Mouse (Mus musculus): ENCODE data around the gene Rogdi. TPM values are rescaled to one million over a fixed set of nuclear protein-coding genes. Genes with fewer than 3 reads are reported as not detected.
A peak's percentile ranks its signal among the peaks of the same experiment; 100 is the strongest.

The Rogdi gene
- polyA plus RNA-seq, 1 experiment from 2014 or later, result 60.4 TPM

DNA sequence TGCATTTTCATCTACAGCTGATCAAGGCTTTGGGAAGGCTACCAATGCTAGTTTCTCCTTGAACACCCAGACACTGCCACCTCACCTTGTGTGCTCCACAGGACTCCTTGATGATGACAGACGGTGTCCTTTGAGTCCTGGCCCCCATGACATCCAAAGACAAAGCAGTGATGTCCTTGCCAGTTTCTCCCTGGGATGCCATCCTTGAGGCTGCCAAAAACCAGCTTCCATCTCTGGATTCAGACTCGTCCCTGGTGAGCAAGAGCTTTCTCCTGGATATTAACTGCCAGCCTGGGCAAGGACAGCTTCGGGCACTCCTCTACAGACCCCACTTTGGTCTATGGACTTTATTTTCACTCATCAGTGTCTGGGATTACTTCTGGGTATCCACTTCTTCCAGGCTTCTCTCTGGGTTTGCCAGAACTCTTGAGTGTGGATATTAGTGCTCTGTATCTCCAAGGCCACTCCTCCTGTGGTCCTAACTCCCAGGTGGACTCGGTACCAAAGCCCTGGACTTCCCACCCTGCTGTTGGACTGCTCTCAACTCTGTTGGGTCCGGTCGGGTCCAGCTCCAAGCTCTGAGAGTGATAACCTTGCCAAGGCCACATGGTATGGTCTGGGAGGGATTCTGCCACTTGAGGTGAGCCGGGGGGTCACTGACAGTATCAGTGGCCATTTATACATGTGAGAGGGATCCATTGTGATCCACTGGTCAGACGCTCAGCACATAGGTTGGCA lies 47.8 kb downstream of the Rogdi start:
- no peak for ATAC-seq
- Histone ChIP-seq H3K4me3 (ENCODE audit: low read depth, low read length) (no peak overlapping the region), H3K4me1 (ENCODE audit: insufficient read depth, low read depth, low read length) (peaks cover 5% of the 10 kb centered on the region; the same call in 1 of the 2 replicates), H3K36me3 (ENCODE audit: insufficient read depth, low read length) (no peaks in the 10 kb centered on the region), H3K9ac (replicated peaks; ENCODE audit: low read depth) (no peak overlapping the region), H3K27me3 (replicated peaks; ENCODE audit: insufficient read depth, low read length) (no peaks in the 10 kb centered on the region), H3K4me2 (replicated peaks; ENCODE audit: low read depth, low read length) (peak overlapping the region; percentile 85; the same call in 1 of the 2 replicates), H3K9me3 (ENCODE audit: low read length) (no peaks in the 10 kb centered on the region), H3K27ac (ENCODE audit: low read length) (no peak overlapping the region)
- TF ChIP-seq EP300 (IDR thresholded peaks at IDR 0.05) (no peak), CTCF (IDR thresholded peaks at IDR 0.05) (no peak)
- no peak for DNase-seq (ENCODE audit: low spot score)
- WGBS, result 87% methylated on average over 8 of the region's 8 CpGs

DNA sequence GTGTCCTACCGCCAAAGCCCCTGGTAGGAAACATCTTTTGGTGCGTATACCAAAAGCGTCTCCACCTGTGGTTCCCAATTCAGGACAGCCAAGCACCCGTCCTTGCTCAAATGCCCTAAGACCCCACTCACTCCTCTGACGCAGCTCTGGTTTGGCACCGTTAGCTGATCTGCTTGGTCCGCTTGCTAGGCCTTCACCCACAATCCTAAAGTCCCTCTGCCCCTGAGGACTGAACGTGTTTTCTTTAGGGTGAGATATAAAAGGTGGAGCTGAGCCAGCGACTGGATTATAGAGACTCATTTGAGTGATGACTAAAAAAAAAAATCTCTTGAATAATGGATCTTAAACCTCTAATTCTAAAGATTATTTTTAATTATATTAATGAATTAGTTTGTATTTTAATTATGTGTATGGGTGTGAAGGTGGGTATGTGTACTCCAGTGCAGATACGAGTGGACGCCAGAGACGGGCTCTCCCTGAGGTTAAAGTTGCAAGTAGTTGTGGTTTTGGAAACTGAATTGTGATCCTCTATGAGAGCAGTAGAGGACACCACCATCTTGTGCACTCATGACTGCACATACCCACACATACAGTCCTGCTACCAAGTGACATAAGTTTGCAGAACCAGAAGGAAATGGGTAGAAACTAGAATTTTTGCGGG lies 48.5 kb downstream of the Rogdi start:
- TF ChIP-seq CTCF (IDR thresholded peaks at IDR 0.05) (no peak), EP300 (IDR thresholded peaks at IDR 0.05) (no peak)
- 19% methylated on average over 13 of the region's 13 CpGs for WGBS
- no peaks in the 10 kb centered on the region for H3K9me3 ChIP-seq (ENCODE audit: low read length)
- ATAC-seq (no peak), DNase-seq (ENCODE audit: low spot score) (peak; percentile 24)
- H3K4me1 ChIP-seq (ENCODE audit: insufficient read depth, low read depth, low read length), result peaks cover 5% of the 10 kb centered on the region; the same call in 1 of the 2 replicates
- no peaks in the 10 kb centered on the region for H3K27me3 ChIP-seq (replicated peaks; ENCODE audit: insufficient read depth, low read length)
- no peaks in the 10 kb centered on the region for H3K36me3 ChIP-seq (ENCODE audit: insufficient read depth, low read length)
- peak overlapping the region; percentile 76 for H3K4me3 ChIP-seq (ENCODE audit: low read depth, low read length)
- peak overlapping the region; percentile 88 for H3K27ac ChIP-seq (ENCODE audit: low read length)
- peak overlapping the region; percentile 52; the same call in 1 of the 2 replicates for H3K9ac ChIP-seq (replicated peaks; ENCODE audit: low read depth)
- peak overlapping the region; percentile 85 for H3K4me2 ChIP-seq (replicated peaks; ENCODE audit: low read depth, low read length)

DNA sequence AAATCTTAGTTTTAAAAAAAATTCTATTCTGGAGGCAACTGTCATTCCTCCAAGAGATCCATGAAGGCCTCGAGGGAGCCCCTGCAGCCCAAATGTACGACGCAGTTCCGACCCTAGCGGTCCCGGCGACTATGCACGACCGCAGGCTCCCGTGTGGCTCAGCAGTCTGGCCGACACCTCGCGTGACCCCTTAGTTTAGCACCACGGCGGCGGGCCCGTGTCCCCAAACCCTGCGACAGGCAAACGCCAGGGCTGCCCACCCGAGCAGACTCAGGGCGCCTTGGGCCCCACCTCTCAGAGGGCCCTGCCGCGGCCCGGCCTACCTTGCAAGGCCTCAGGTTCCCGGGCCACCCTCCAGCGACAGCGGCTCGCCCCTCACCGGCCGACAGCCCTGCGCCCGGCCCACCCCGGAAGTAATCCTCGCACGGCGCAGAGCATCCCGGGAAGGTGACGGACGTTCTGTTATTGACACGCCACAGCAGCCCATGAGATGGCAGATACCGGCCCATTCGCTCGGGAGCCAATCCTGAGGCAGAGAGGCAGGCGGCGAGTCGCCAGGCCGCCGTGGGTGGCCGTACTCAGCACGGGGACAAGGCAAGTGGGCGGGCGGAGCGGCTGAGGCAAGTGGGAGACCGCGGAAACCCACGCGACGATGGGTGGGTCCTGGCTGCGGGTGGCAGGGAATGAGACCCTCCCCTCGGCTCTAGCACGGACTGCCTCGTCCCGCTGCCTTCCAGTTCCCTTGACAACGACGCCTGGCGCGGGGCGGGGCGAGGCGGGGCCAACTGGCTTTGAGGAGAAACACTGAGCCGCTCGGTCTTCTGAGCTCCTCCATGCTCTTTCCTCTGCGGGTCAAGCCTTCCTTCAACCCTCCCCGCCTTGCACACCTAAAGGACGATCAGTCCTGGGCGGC lies 49.3 kb downstream of the Rogdi start, which contains the start of gene Anks3:
Gene Anks3, minus strand, starts transcription at position 409 of the 913 bp plus-strand sequence.
- 1% methylated on average over 68 of the region's 76 CpGs for WGBS
- peaks cover 5% of the 10 kb centered on the region; the same call in 1 of the 2 replicates for H3K4me1 ChIP-seq (ENCODE audit: insufficient read depth, low read depth, low read length)
- H3K4me3 ChIP-seq (ENCODE audit: low read depth, low read length), result peak within 1 kb of the TSS; percentile 76
- H3K27ac ChIP-seq (ENCODE audit: low read length), result peak within 1 kb of the TSS; percentile 88
- peak within 1 kb of the TSS; percentile 70 for H3K9ac ChIP-seq (replicated peaks; ENCODE audit: low read depth)
- H3K9me3 ChIP-seq (ENCODE audit: low read length), result no peaks in the 10 kb centered on the region
- 0 out of 2 replicates have a peak, but pooled peaks cover 4% of the 10 kb centered on the region for H3K36me3 ChIP-seq (ENCODE audit: insufficient read depth, low read length)
- peak; percentile 98 for ATAC-seq
- TF ChIP-seq CTCF (IDR thresholded peaks at IDR 0.05), result peak; percentile 19
- TF ChIP-seq EP300 (IDR thresholded peaks at IDR 0.05), result no peak
- peak; percentile 99 for DNase-seq (ENCODE audit: low spot score)
- no peaks in the 10 kb centered on the region for H3K27me3 ChIP-seq (replicated peaks; ENCODE audit: insufficient read depth, low read length)
- H3K4me2 ChIP-seq (replicated peaks; ENCODE audit: low read depth, low read length), result peak within 1 kb of the TSS; percentile 85

DNA sequence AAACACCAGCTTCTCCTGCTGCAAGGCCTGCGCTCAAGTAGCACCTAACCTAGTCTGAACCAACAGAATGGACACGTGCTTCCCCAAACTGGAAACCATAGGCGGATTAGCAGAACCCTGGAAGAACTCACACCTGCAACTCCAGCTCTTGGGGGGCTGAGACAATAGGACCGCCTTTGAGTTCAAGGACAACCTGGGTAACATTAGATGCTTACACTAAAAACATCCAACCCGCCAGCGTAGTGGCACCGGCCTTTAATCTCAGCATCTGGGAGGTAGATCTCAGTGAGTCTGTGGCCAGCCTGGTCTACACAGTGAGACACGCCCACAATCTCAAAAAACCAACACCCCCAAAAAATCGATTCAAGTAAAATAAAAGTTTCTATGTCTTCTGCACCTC lies 50.0 kb downstream of the Rogdi start:
- peak overlapping the region; percentile 88; the same call in 1 of the 2 replicates for H3K27ac ChIP-seq (ENCODE audit: low read length)
- no peak for TF ChIP-seq EP300 (IDR thresholded peaks at IDR 0.05)
- TF ChIP-seq CTCF (IDR thresholded peaks at IDR 0.05), result no peak
- no peak for ATAC-seq
- peaks cover 5% of the 10 kb centered on the region; the same call in 1 of the 2 replicates for H3K4me1 ChIP-seq (ENCODE audit: insufficient read depth, low read depth, low read length)
- H3K9me3 ChIP-seq (ENCODE audit: low read length), result no peaks in the 10 kb centered on the region
- H3K4me2 ChIP-seq (replicated peaks; ENCODE audit: low read depth, low read length), result peak overlapping the region; percentile 85
- H3K9ac ChIP-seq (replicated peaks; ENCODE audit: low read depth), result peak overlapping the region; percentile 70
- WGBS, result 33% methylated on average over 9 of the region's 9 CpGs
- peak; percentile 17 for DNase-seq (ENCODE audit: low spot score)
- 0 out of 2 replicates have a peak, but pooled peaks cover 4% of the 10 kb centered on the region for H3K36me3 ChIP-seq (ENCODE audit: insufficient read depth, low read length)
- H3K4me3 ChIP-seq (ENCODE audit: low read depth, low read length), result peak overlapping the region; percentile 76
- H3K27me3 ChIP-seq (replicated peaks; ENCODE audit: insufficient read depth, low read length), result no peaks in the 10 kb centered on the region

DNA sequence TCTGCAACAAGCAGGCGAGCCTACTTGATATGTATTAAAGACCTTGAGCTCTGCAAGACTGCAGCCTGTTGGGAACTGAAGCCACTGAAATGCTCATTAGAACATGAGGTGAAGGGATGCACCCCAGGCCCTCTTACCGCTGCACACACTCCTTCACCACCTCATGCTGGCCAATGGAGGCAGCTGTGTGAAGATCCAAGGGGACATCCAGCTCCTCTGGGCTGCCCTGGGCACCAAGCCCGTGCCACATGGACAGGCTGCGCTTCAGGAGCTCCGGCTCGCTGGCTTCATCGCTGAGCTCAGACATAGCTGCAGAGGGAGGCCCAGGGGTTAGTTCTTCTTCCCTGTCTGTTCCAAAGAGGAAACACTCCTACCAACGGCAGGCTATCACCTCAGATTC lies 53.1 kb downstream of the Rogdi start:
- Histone ChIP-seq H3K27ac (ENCODE audit: low read length) (no peak overlapping the region), H3K4me1 (ENCODE audit: insufficient read depth, low read depth, low read length) (peaks cover 5% of the 10 kb centered on the region; the same call in 1 of the 2 replicates), H3K4me3 (ENCODE audit: low read depth, low read length) (no peak overlapping the region), H3K4me2 (replicated peaks; ENCODE audit: low read depth, low read length) (no peak overlapping the region), H3K36me3 (ENCODE audit: insufficient read depth, low read length) (0 out of 2 replicates have a peak, but pooled peaks cover 4% of the 10 kb centered on the region), H3K27me3 (replicated peaks; ENCODE audit: insufficient read depth, low read length) (no peaks in the 10 kb centered on the region), H3K9ac (replicated peaks; ENCODE audit: low read depth) (no peak overlapping the region), H3K9me3 (ENCODE audit: low read length) (no peaks in the 10 kb centered on the region)
- DNase-seq (ENCODE audit: low spot score) (no peak), ATAC-seq (no peak)
- TF ChIP-seq EP300 (IDR thresholded peaks at IDR 0.05) (no peak), CTCF (IDR thresholded peaks at IDR 0.05) (no peak)
- WGBS, result 84% methylated on average over 8 of the region's 8 CpGs

Other genes with a start within 250 kb of the Rogdi start
- gene Cdip1, start 223.3 kb downstream of the Rogdi start, polyA plus RNA-seq (2015; fragmentation: Nextera tagmentation; extraction: Ambion mirVana), result 57.5 and 68.2 TPM in 2 replicates
- 2.2 and 2.4 TPM in 2 replicates for gene 4930562C15Rik, start 178.1 kb downstream of the Rogdi start, polyA plus RNA-seq (2015; fragmentation: Nextera tagmentation; extraction: Ambion mirVana)
- gene Ubald1, start 133.2 kb downstream of the Rogdi start, polyA plus RNA-seq (2015; fragmentation: Nextera tagmentation; extraction: Ambion mirVana), result 33.7 and 39.5 TPM in 2 replicates
- gene Mgrn1, start 127.3 kb downstream of the Rogdi start, polyA plus RNA-seq (2015; fragmentation: Nextera tagmentation; extraction: Ambion mirVana), result 75.6 and 76.7 TPM in 2 replicates
- 87.6 and 92.0 TPM in 2 replicates for gene Nudt16l1, start 74.8 kb downstream of the Rogdi start, polyA plus RNA-seq (2015; fragmentation: Nextera tagmentation; extraction: Ambion mirVana)
- 41.0 and 43.4 TPM in 2 replicates for gene Anks3, start 49.3 kb downstream of the Rogdi start, polyA plus RNA-seq (2015; fragmentation: Nextera tagmentation; extraction: Ambion mirVana)
- 0.14 and 0.27 TPM in 2 replicates for gene Sept12, start 15.7 kb downstream of the Rogdi start, polyA plus RNA-seq (2015; fragmentation: Nextera tagmentation; extraction: Ambion mirVana)
- 57.5 and 59.4 TPM in 2 replicates for gene Smim22, start 6.3 kb downstream of the Rogdi start, polyA plus RNA-seq (2015; fragmentation: Nextera tagmentation; extraction: Ambion mirVana)
- gene Glyr1, start 36.3 kb upstream of the Rogdi start, polyA plus RNA-seq (2015; fragmentation: Nextera tagmentation; extraction: Ambion mirVana), result 75.8 and 81.1 TPM in 2 replicates
- 15.0 and 16.3 TPM in 2 replicates for gene Ubn1, start 36.5 kb upstream of the Rogdi start, polyA plus RNA-seq (2015; fragmentation: Nextera tagmentation; extraction: Ambion mirVana)
- gene Ppl, start 118.9 kb upstream of the Rogdi start, polyA plus RNA-seq (2015; fragmentation: Nextera tagmentation; extraction: Ambion mirVana), result 10.4 and 11.0 TPM in 2 replicates
- 0.20 and 0.27 TPM in 2 replicates for gene Sec14l5, start 133.6 kb upstream of the Rogdi start, polyA plus RNA-seq (2015; fragmentation: Nextera tagmentation; extraction: Ambion mirVana)
- 13.4 and 14.5 TPM in 2 replicates for gene Nagpa, start 190.5 kb upstream of the Rogdi start, polyA plus RNA-seq (2015; fragmentation: Nextera tagmentation; extraction: Ambion mirVana)
- 158 and 169 TPM in 2 replicates for gene AU021092, start 208.7 kb upstream of the Rogdi start, polyA plus RNA-seq (2015; fragmentation: Nextera tagmentation; extraction: Ambion mirVana)
- 32.1 and 35.9 TPM in 2 replicates for gene Alg1, start 220.1 kb upstream of the Rogdi start, polyA plus RNA-seq (2015; fragmentation: Nextera tagmentation; extraction: Ambion mirVana)
- gene Eef2kmt, start 242.4 kb upstream of the Rogdi start, polyA plus RNA-seq (2015; fragmentation: Nextera tagmentation; extraction: Ambion mirVana), result 24.6 and 26.4 TPM in 2 replicates